Mouse (Mus musculus) spleen, adult 2 months (tissue): ENCODE data around the gene Clnk. TPM values are rescaled to one million over a fixed set of nuclear protein-coding genes. Genes with fewer than 3 reads are reported as not detected.

Experiments used
- DNase-seq, 2 experiments: peaks; one replicate each; pipeline versions ENCODE4 v3.0.0 to v3.0.0-alpha.2; 2012 to 2021; ENCODE audit warnings: low spot score in 2 of 2, low read depth in 1 of 2
- H3K27ac ChIP-seq: fragments of 200-500 bp; 2 replicates; pipeline ENCODE4 v1.5.1; 2012; ENCODE audit warnings: low read length, inconsistent platforms; ENCODE audit not compliant: insufficient read depth
- H3K27me3 ChIP-seq: fragments of 200-500 bp; 2 replicates; pipeline ENCODE4 v1.6.1; 2012; ENCODE audit warnings: mild to moderate bottlenecking, moderate library complexity, low read length, inconsistent platforms; ENCODE audit not compliant: control insufficient read depth, insufficient read depth
- H3K36me3 ChIP-seq: fragments of 200-500 bp; 2 replicates; pipeline ENCODE4 v1.6.1; 2012; ENCODE audit warnings: mild to moderate bottlenecking, low read length, inconsistent platforms; ENCODE audit not compliant: control insufficient read depth, insufficient read depth
- H3K4me1 ChIP-seq: fragments of 200-500 bp; 2 replicates; pipeline ENCODE4 v1.6.1; 2011; ENCODE audit warnings: inconsistent platforms; ENCODE audit not compliant: control insufficient read depth, insufficient read depth, insufficient read length
- H3K4me3 ChIP-seq: fragments of 200-500 bp; 2 replicates; pipeline ENCODE4 v1.5.1; 2011; ENCODE audit warnings: mild to moderate bottlenecking, inconsistent platforms; ENCODE audit not compliant: insufficient read depth, insufficient read length; ENCODE audit errors: extremely low read depth
- CTCF ChIP-seq: fragments of 200-500 bp; IDR thresholded peaks from 2 replicates; pipeline ENCODE4 v1.5.1; 2011; ENCODE audit warnings: mild to moderate bottlenecking, inconsistent platforms; ENCODE audit not compliant: insufficient read depth, insufficient read length, insufficient replicate concordance; ENCODE audit errors: extremely low read depth
- POLR2A ChIP-seq: fragments of 200-500 bp; IDR thresholded peaks from 2 replicates; pipeline ENCODE4 v1.6.1; 2011; ENCODE audit warnings: low read depth, low read length, inconsistent platforms
- WGBS: fragments of 180-500 bp; shearing (Covaris S2); methylation state at CpG from one replicate; pipeline ENCODE4 v1.1.7; 2018; 5-methylcytosine and 5-hydroxymethylcytosine counted together
- polyA plus RNA-seq: library from polyadenylated mRNA; depleted of rRNA; stranded (reverse); fragments of >200 nt; gene quantifications from 2 replicates; pipeline ENCODE4 v1.2.3, GENCODE M21; 2012

Clnk gene
- polyA plus RNA-seq, 1 experiment, result 0.27 TPM

DNA sequence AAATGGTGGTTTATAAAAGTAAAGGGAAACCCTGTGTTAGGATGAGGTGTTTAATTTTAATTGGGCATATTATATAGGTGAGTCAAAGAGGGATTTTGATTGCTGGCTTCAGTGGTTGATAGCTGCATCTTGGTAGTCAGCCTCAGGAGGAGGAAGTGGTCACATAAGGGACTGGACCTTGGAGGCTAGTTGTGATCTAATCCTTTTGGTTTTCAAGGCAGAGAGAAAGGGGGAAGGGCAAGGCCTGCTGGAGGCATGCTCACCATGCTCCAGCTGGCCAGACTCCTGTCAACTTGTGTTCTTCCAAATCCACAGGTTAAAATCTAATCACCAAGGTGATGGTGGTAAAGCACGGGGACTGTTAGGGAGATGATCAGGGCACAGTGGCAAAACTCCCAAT, 19.0 kb downstream of the Clnk start:
- no peak for DNase-seq
- Histone ChIP-seq H3K4me1 (no peaks in the 10 kb centered on the region), H3K4me3 (no peak overlapping the region), H3K36me3 (no peaks in the 10 kb centered on the region), H3K27ac (no peak overlapping the region), H3K27me3 (no peaks in the 10 kb centered on the region)
- WGBS, result 84% methylated on average over 1 of the region's 1 CpGs
- no peak for TF ChIP-seq CTCF

GRCm38 (mm10) chr5:38850171-38850570, 26.4 kb downstream of the Clnk start:
- Histone ChIP-seq H3K36me3 (no peaks in the 10 kb centered on the region), H3K27ac (no peak overlapping the region), H3K4me3 (no peak overlapping the region), H3K27me3 (no peaks in the 10 kb centered on the region), H3K4me1 (no peaks in the 10 kb centered on the region)
- DNase-seq, result no peak
- TF ChIP-seq CTCF (no peak), POLR2A (no peak)
- 96% methylated on average over 1 of the region's 1 CpGs for WGBS

GRCm38 (mm10) chr5:38845529-38845928, 31.1 kb downstream of the Clnk start:
- Histone ChIP-seq H3K27ac (no peak overlapping the region), H3K27me3 (no peaks in the 10 kb centered on the region), H3K4me3 (no peak overlapping the region), H3K4me1 (no peaks in the 10 kb centered on the region), H3K36me3 (no peaks in the 10 kb centered on the region)
- no peak for TF ChIP-seq POLR2A
- no peak for TF ChIP-seq CTCF
- 79% methylated on average over 3 of the region's 3 CpGs for WGBS
- no peak for DNase-seq

DNA sequence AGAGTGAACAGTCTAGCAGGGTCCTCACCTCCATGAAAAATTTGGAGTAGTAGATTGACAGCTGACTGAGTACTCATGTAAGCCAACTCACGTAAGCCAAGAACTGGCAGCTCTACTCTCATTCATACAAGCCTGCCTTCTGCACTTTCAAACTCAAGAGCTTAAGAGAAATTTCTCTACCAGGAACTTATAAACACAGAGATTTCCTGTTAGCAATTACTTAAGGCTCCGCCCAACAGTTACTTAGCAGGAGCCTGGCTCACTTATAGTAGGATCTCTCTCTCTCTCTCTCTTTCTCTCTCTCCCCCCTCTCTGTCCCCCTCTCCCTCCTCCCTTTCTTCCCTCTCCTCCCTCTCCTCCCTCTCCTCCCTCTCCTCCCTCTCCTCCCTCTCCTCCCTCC, 32.3 kb downstream of the Clnk start:
- no peaks in the 10 kb centered on the region for H3K4me1 ChIP-seq
- H3K4me3 ChIP-seq, result no peak overlapping the region
- TF ChIP-seq CTCF, result no peak
- no peak for TF ChIP-seq POLR2A
- WGBS, result 82% methylated on average over 2 of the region's 2 CpGs
- no peaks in the 10 kb centered on the region for H3K36me3 ChIP-seq
- DNase-seq, result no peak
- H3K27ac ChIP-seq, result no peak overlapping the region
- no peaks in the 10 kb centered on the region for H3K27me3 ChIP-seq

- Histone ChIP-seq H3K27me3 (no peaks in the 10 kb centered on the region), H3K4me3 (no peak overlapping the region), H3K4me1 (no peaks in the 10 kb centered on the region), H3K27ac (no peak overlapping the region), H3K36me3 (no peaks in the 10 kb centered on the region)
- WGBS, result 95% methylated on average over 1 of the region's 1 CpGs
- no peak for DNase-seq
- TF ChIP-seq CTCF, result no peak
- no peak for TF ChIP-seq POLR2A
Observed at GRCm38 (mm10) chr5:38839981-38840380, 36.6 kb downstream of the Clnk start.

- WGBS, result 91% methylated on average over 6 of the region's 6 CpGs
- H3K27me3 ChIP-seq, result no peaks in the 10 kb centered on the region
Observed at GRCm38 (mm10) chr5:38827310-38827709, 49.3 kb downstream of the Clnk start.

DNA sequence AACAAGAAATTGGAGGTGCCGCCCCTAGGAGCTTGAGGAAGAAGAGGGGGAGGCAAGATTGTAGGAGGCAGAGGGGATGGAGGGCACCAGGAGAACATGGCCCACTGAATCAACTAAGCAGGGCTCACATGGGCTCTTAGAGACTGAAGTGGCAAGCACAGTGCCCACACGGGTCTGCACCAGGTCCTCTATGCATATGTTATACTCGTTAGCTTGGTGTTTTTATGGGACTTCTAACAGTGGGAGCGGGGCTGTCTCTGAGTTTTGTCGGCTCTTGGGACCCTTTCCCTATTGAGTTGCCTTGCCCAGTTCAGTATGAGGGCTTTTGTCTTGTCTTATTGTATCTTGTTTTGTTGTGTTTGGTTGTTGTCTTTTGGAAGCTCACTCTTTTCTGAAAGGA, 50.0 kb downstream of the Clnk start:
- TF ChIP-seq POLR2A (no peak), CTCF (no peak)
- no peak overlapping the region for H3K4me3 ChIP-seq
- WGBS, result 88% methylated on average over 5 of the region's 5 CpGs
- no peak overlapping the region for H3K27ac ChIP-seq
- DNase-seq, result no peak
- H3K36me3 ChIP-seq, result no peaks in the 10 kb centered on the region
- no peaks in the 10 kb centered on the region for H3K27me3 ChIP-seq
- no peaks in the 10 kb centered on the region for H3K4me1 ChIP-seq

More at GRCm38 (mm10) chr5:38827310-38827709, 49.3 kb downstream of the Clnk start:
- Histone ChIP-seq H3K27ac (no peak overlapping the region), H3K36me3 (no peaks in the 10 kb centered on the region), H3K4me3 (no peak overlapping the region), H3K4me1 (no peaks in the 10 kb centered on the region)
- TF ChIP-seq CTCF, result no peak
- DNase-seq, result no peak
